Mouse (Mus musculus): Measurements from ENCODE around the gene Sc5d.

GRCm38 (mm10) chr9:42311311-42311710 is 47.3 kb upstream of the Sc5d start:
- TF ChIP-seq CTCF (conservative IDR thresholded peaks at IDR 0.05 in 1 of 2, IDR thresholded peaks at IDR 0.05 in 1 of 2; ENCODE audit: low read depth in 2 of 2, low read length in 2 of 2): no peak
- no peak for TF ChIP-seq SMC3 (IDR thresholded peaks at IDR 0.05; ENCODE audit: low read depth, low read length)
- TF ChIP-seq NELFE (IDR thresholded peaks at IDR 0.05; ENCODE audit: low read depth, low read length): no peak
- TF ChIP-seq POLR2A (IDR thresholded peaks at IDR 0.05; ENCODE audit: low read depth, low read length): no peak
- TF ChIP-seq ETS1 (conservative IDR thresholded peaks at IDR 0.05; ENCODE audit: low read depth, low read length): no peak
- no peak for TF ChIP-seq ZMIZ1 (IDR thresholded peaks at IDR 0.05; ENCODE audit: low read depth, low read length)
- TF ChIP-seq NRF1 (IDR thresholded peaks at IDR 0.05; ENCODE audit: low read depth, low read length): no peak
